Mouse (Mus musculus): ENCODE measurements around the gene 1810037I17Rik. TPM values are rescaled to one million over a fixed set of nuclear protein-coding genes. Genes with fewer than 3 reads are reported as not detected.

1810037I17Rik gene
- total RNA-seq (2021) = 100 to 1,000 TPM in 1 of 2 experiments, 10 to 100 TPM in 1; 90.7 to 100 TPM
- 33.7 and 47.7 TPM in 2 replicates for polyA plus RNA-seq (2012; rRNA removed)
- long read RNA-seq, transcript 1810037I17Rik-201 (2 exons, 1,160 nt) = major isoform, 71 of 74 reads
- long read RNA-seq, partial matches to known transcripts = 0 of 74 reads
- long read RNA-seq, other reads (novel, unspliced or antisense) = 3 of 74 reads

DNA sequence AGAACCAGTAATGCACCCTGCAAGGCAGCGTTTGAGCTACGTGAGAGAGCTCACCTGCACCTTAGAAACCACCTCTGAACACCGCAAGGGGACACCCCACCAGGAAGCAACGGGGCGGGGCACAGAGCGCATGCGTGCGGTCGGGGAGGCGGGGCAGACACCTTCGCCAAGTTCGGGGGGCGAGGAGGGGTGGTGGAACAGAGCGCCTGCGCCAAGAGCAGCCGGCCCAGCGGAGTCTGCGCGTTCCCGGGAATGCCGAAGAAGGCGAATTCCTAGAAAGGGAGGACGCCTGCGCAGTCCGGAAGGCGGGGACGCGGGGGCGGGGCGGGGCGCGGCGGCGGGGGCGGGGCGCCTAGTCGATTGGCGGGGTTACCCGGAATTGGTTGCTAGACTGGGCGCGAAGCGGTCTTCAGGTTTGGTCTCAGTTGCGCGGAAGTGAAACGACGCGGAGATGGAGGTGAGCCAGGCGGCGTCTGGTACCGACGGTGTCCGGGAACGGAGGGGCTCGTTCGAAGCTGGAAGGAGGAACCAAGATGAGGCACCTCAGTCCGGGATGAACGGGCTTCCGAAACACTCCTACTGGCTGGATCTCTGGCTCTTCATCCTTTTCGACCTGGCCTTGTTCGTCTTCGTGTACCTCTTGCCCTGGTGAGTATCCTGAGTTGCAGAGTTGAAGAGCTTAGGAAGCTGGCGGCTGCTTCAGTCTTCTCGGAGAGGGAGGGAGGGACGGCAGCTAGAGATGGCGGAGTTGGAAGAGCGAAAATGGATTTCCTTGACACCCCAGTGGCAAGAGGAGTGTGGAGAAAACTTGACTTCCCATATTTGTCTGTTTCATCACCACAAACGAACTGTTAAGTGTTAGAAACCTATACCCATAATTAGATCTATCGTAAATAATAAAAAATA lies at the start of gene 1810037I17Rik:
Gene 1810037I17Rik, plus strand, starts transcription at position 195 of the 906 bp plus-strand sequence.
- under 1% methylated on average over 67 of the region's 68 CpGs for WGBS
- Histone ChIP-seq H3K9ac (ENCODE audit: low read depth, low read length) (peak within 1 kb of the TSS; percentile 87), H3K4me1 (ENCODE audit: control insufficient read depth, insufficient read depth, low read length) (peaks cover 2% of the 10 kb centered on the region), H3K27ac (peak within 1 kb of the TSS; percentile 87), H3K27me3 (ENCODE audit: control insufficient read depth, insufficient read depth, low read length) (no peaks in the 10 kb centered on the region), H3K4me3 (peak within 1 kb of the TSS; percentile 71), H3K36me3 (ENCODE audit: control insufficient read depth, insufficient read depth, low read length) (0 out of 2 replicates have a peak, but pooled peaks cover 2% of the 10 kb centered on the region), H3K79me2 (replicated peaks; ENCODE audit: control insufficient read depth, insufficient read depth, low read length) (no peaks in the 10 kb centered on the region)
- peak; percentile 96 to 97 for DNase-seq
- TF ChIP-seq POLR2A (IDR thresholded peaks at IDR 0.05; ENCODE audit: insufficient read depth, low read depth, low read length) (peak; percentile 83), EP300 (IDR thresholded peaks at IDR 0.05; ENCODE audit: insufficient read depth, low read depth, low read length) (0 out of 2 replicates have a peak, but pooled peaks have one; percentile 23), CTCF (IDR thresholded peaks at IDR 0.05) (peak; percentile 51)
- intact Hi-C loops (cut with DNase I) = loop anchor here (1.0 to 10.0 kb wide), 3 partner anchors 60 to 1629 kb away; partner anchors contain the start of genes Alg14 and Usp53

DNA sequence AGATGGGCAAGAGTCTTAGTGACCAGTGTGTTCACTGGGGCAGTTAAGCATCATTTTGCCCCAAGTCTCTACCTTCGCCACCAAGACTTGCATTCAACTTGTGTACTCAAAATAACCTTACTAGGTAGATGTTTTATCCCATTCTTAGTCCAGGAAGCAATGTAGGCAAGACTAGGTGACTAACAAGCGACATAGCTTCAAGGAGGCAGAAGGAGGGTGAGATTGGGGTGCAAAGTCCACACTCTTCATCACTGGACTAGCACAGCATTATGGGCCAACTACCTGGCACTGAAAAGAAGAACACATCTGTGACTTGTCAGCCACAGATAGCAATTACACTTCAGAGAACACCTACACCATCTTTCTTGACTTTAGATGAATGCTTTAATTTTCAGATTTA lies 47.1 kb upstream of the 1810037I17Rik start:
- TF ChIP-seq EP300 (IDR thresholded peaks at IDR 0.05; ENCODE audit: insufficient read depth, low read depth, low read length) (no peak), CTCF (IDR thresholded peaks at IDR 0.05) (no peak), POLR2A (IDR thresholded peaks at IDR 0.05; ENCODE audit: insufficient read depth, low read depth, low read length) (no peak)
- intact Hi-C loops (cut with DNase I) = no loop called here
- no peak for DNase-seq
- no peak overlapping the region for H3K9ac ChIP-seq (ENCODE audit: low read depth, low read length)
- no peaks in the 10 kb centered on the region for H3K27me3 ChIP-seq (ENCODE audit: control insufficient read depth, insufficient read depth, low read length)
- H3K4me3 ChIP-seq = no peak overlapping the region
- H3K79me2 ChIP-seq (replicated peaks; ENCODE audit: control insufficient read depth, insufficient read depth, low read length) = no peaks in the 10 kb centered on the region
- no peak overlapping the region for H3K27ac ChIP-seq
- H3K36me3 ChIP-seq (ENCODE audit: control insufficient read depth, insufficient read depth, low read length) = no peaks in the 10 kb centered on the region
- no peaks in the 10 kb centered on the region for H3K4me1 ChIP-seq (ENCODE audit: control insufficient read depth, insufficient read depth, low read length)
- 93% methylated on average over 2 of the region's 2 CpGs for WGBS

DNA sequence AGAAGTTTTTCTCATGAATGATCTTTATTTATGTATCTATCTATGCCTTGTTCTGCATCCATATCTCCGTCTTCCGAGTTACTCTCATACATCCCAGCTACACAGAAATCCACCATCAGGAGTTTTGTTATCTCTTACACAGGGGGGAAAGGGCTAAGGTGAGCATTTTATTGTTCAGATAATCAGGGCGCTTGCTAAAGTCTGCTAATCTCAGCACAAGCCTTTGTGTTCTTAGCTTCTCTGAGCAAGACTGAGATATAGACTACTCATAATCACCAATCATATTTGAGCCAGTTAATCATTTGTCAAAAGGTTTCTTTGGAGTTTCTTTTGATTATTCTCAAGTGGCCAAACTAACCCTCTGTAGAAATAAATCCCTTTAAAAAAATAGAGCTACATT lies 46.5 kb upstream of the 1810037I17Rik start:
- no peaks in the 10 kb centered on the region for H3K36me3 ChIP-seq (ENCODE audit: control insufficient read depth, insufficient read depth, low read length)
- H3K79me2 ChIP-seq (replicated peaks; ENCODE audit: control insufficient read depth, insufficient read depth, low read length) = no peaks in the 10 kb centered on the region
- H3K4me3 ChIP-seq = no peak overlapping the region
- intact Hi-C loops (cut with DNase I) = no loop called here
- H3K9ac ChIP-seq (ENCODE audit: low read depth, low read length) = no peak overlapping the region
- H3K27ac ChIP-seq = no peak overlapping the region
- no peak for DNase-seq
- H3K27me3 ChIP-seq (ENCODE audit: control insufficient read depth, insufficient read depth, low read length) = no peaks in the 10 kb centered on the region
- TF ChIP-seq POLR2A (IDR thresholded peaks at IDR 0.05; ENCODE audit: insufficient read depth, low read depth, low read length) (no peak), CTCF (IDR thresholded peaks at IDR 0.05) (no peak), EP300 (IDR thresholded peaks at IDR 0.05; ENCODE audit: insufficient read depth, low read depth, low read length) (no peak)
- WGBS = 82% methylated on average over 3 of the region's 3 CpGs
- H3K4me1 ChIP-seq (ENCODE audit: control insufficient read depth, insufficient read depth, low read length) = no peaks in the 10 kb centered on the region

DNA sequence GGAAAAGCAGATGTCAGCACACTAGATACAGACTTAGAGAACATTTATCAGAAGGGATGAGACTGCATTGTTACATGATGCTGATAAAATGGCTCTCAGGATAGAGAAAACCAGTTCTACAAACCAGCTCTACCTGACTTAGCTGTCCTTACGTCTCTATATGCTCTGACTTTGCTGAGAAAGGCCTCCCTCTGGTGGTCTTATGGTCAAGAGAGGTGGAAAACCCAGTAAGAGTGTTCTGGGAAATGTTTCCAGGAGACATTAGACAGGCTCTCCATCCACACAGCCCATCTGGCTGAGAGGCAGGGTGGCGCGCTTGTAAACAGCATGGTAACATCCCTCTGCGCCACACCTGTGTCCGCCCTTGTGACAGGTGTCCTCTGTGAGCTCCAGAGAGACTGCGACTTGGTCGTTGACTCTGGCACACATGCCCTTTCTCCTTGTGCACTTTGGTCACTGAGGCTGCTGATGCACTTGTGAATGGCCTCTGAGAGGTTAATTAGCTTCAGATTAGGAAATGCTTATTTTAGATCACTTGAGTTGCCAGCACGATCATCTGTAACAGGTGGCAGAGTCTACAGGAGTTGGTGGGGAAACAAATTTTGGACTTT lies 45.2 kb upstream of the 1810037I17Rik start:
- 84% methylated on average over 8 of the region's 8 CpGs for whole genome bisulfite sequencing
- no peaks in the 10 kb centered on the region for H3K36me3 ChIP-seq (ENCODE audit: control insufficient read depth, insufficient read depth, low read length)
- no peak for DNase-seq
- no peaks in the 10 kb centered on the region for H3K4me1 ChIP-seq (ENCODE audit: control insufficient read depth, insufficient read depth, low read length)
- no peaks in the 10 kb centered on the region for H3K79me2 ChIP-seq (replicated peaks; ENCODE audit: control insufficient read depth, insufficient read depth, low read length)
- intact Hi-C loops (cut with DNase I) = no loop called here
- TF ChIP-seq POLR2A (IDR thresholded peaks at IDR 0.05; ENCODE audit: insufficient read depth, low read depth, low read length) (no peak), EP300 (IDR thresholded peaks at IDR 0.05; ENCODE audit: insufficient read depth, low read depth, low read length) (no peak)
- no peak overlapping the region for H3K27ac ChIP-seq
- H3K4me3 ChIP-seq = no peak overlapping the region
- no peaks in the 10 kb centered on the region for H3K27me3 ChIP-seq (ENCODE audit: control insufficient read depth, insufficient read depth, low read length)
- H3K9ac ChIP-seq (ENCODE audit: low read depth, low read length) = no peak overlapping the region

DNA sequence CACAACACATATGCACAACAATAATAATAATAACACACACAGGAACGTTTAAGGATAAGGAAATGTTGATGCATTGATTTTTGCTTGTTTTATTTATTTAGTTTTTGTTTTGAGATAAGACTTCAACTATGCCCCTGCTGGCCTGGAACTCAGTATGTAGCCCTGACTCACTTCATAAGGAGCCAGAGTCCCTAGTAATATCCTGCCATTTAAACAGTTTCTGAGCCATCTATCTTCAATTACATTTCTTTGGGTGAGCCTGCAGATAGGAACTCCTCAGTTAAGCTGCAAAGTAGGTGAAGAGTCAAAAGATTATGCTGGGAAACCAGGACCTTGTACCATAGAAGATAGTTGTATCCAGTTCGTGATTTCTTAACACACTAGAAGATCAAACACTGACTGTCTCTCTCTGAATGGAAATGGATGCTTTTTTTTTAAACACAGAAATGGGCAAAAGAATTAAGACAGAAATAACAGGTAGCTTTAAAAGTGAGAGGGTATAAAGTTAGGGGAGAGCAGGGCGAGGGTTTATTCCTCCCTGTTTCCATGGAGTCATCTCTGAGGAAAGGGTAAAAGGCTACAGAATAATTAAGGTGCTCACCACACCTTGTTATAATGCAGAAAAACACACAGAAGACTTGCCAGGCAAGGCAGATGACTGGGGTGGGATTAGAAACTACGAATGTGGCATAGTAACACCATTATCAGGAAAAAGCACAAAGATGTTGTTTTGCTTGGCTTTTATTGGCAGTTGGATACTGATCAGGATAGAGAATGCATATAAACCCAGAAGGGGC lies 36.3 kb upstream of the 1810037I17Rik start:
- no peaks in the 10 kb centered on the region for H3K36me3 ChIP-seq (ENCODE audit: control insufficient read depth, insufficient read depth, low read length)
- H3K27ac ChIP-seq = no peak overlapping the region
- no peaks in the 10 kb centered on the region for H3K27me3 ChIP-seq (ENCODE audit: control insufficient read depth, insufficient read depth, low read length)
- WGBS = 64% methylated on average over 4 of the region's 4 CpGs
- no peak for TF ChIP-seq CTCF (IDR thresholded peaks at IDR 0.05)
- TF ChIP-seq POLR2A (IDR thresholded peaks at IDR 0.05; ENCODE audit: insufficient read depth, low read depth, low read length) = no peak
- TF ChIP-seq EP300 (IDR thresholded peaks at IDR 0.05; ENCODE audit: insufficient read depth, low read depth, low read length) = no peak
- DNase-seq = no peak
- no peaks in the 10 kb centered on the region for H3K4me1 ChIP-seq (ENCODE audit: control insufficient read depth, insufficient read depth, low read length)
- no peaks in the 10 kb centered on the region for H3K79me2 ChIP-seq (replicated peaks; ENCODE audit: control insufficient read depth, insufficient read depth, low read length)
- no peak overlapping the region for H3K4me3 ChIP-seq
- intact Hi-C loops (cut with DNase I) = no loop called here
- no peak overlapping the region for H3K9ac ChIP-seq (ENCODE audit: low read depth, low read length)
